Mouse (Mus musculus) megakaryocyte, embryonic 14.5 days (primary cell): Measurements from ENCODE around the gene Ccdc77.

ENCODE experiments used
- FLI1 ChIP-seq: IDR thresholded peaks from 2 replicates; pipeline ENCODE4 v1.6.1; 2012; ENCODE audit warnings: low read length, inconsistent platforms, mixed read lengths
- GATA1 ChIP-seq: IDR thresholded peaks from 3 replicates; pipeline ENCODE4 v1.6.1; 2012; ENCODE audit warnings: mixed read lengths, low read length, inconsistent platforms, borderline replicate concordance

DNA sequence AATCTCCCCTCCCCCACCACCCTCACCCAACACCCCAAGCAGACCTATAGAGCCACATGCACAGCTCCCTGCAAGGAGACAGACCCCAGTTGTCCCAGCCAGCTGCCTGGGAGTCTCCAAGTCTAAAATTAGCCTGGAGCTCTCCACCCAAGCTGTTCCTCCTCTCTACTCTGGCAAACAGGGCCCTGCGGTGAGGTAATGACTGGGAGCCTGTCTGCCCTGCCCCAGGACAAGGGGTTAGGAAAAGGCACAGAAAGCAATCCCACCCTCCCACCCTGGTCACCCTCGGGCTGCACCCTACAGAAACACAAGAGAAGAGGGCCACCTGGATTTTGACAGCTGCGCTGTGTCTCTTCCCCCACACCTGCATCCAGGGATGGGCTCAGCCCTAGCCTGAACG lies 89.3 kb downstream of the Ccdc77 start:
- TF ChIP-seq GATA1 (no peak), FLI1 (no peak)
